Mouse (Mus musculus) frontal cortex, adult (tissue): Measurements from ENCODE around the gene Sik3.

Experiments
- ATAC-seq: cut with Nextera tagmentation; 2 replicates; pipeline ENCODE4 v1.9.2; 2017; ENCODE audit warnings: mild to moderate bottlenecking, moderate library complexity, mixed read lengths; ENCODE audit not compliant: low TSS enrichment

Sik3 gene

DNA sequence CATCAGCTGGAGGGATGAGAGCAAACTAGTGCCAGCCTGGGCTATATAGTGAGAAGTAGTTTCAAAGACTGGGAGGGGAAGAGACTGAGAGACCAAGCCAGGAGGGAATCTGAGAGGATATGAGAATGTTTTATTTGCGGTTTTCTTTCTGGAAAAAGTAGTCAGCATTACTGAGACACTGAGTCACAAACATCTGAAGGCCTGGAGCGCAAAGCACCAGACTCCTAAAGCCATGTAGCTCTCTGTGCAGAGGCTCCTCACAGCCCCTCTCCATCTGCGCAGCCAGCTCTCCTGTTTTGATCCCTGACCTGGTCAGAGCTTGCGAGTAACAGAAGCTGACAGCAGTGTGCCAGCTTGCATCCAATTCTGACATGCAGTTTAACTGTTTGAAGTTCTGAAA is 175.8 kb downstream of the Sik3 start:
- no peak for ATAC-seq

DNA sequence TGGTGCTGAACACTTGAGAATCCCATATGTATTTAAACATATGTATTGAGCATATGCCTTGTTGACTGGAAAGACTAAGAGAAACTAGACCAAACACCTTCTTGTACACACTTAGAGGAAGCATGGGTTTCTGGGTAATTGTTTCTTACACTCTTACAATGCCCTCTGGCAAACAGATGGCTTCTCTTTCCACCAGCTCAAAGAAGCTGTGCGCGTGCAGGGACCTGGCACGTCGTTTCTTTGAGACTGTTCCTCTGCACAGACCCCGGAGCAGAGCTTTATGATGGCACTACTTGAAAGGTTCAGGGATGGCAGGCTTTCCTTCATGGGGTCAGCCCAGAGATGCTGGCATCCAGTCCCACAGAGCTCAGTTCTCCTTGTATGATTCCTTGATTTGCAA is 176.3 kb downstream of the Sik3 start:
- ATAC-seq, result no peak

GRCm38 (mm10) chr9:46189381-46189780 is 176.8 kb downstream of the Sik3 start:
- no peak for ATAC-seq

- no peak for ATAC-seq
These were observed 178.6 kb downstream of the Sik3 start for GRCm38 (mm10) chr9:46191234-46191633.

GRCm38 (mm10) chr9:46191644-46192043 is 179.0 kb downstream of the Sik3 start:
- 0 out of 2 replicates have a peak, but pooled peaks have one; percentile 41 for ATAC-seq

DNA sequence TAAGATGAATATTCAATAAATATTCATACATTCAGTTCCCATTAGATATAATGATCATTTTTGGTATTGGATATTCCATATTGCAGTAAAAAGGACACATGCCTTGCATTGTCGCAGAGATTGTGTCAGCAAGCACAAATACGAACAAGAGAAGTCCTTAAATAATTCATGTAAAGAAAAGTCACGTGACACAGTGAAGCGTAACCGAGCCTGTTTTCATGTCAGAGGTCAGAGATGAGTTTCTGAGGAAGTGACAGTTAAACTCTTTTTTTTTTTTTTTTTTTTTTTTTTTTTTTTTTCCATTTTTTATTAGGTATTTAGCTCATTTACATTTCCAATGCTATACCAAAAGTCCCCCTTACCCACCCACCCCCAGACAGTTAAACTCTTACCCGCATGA is 180.0 kb downstream of the Sik3 start:
- ATAC-seq, result no peak

GRCm38 (mm10) chr9:46194809-46195208 is 182.2 kb downstream of the Sik3 start:
- ATAC-seq, result no peak

GRCm38 (mm10) chr9:46196699-46197169 is 184.1 kb downstream of the Sik3 start:
- ATAC-seq, result no peak

- ATAC-seq, result peak; percentile 67; the same call in 1 of the 2 replicates
These were observed 185.8 kb downstream of the Sik3 start for GRCm38 (mm10) chr9:46198461-46198860.

- ATAC-seq, result no peak
These were observed 186.3 kb downstream of the Sik3 start for GRCm38 (mm10) chr9:46198936-46199335.

DNA sequence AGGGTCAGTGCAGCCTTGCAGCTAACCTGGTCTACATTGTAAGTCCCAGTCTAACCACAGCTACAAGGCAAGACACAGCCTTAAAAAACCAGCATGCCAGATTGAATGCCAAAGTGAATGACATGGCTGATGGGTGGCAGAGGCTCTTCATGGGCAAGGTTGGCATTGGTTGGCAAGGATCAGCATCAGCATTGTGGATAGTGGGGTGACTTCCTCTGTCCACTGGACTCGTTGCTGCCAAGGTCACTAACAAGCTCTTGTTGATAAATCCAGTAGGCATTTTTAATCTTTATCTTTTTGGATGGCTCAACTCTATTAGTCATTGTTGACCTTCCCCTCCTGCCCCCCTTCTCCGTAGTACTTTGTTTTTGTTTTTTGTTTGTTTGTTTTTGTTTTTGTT is 187.0 kb downstream of the Sik3 start:
- ATAC-seq, result no peak

- ATAC-seq, result no peak
These were observed 194.3 kb downstream of the Sik3 start for GRCm38 (mm10) chr9:46206834-46207500.

DNA sequence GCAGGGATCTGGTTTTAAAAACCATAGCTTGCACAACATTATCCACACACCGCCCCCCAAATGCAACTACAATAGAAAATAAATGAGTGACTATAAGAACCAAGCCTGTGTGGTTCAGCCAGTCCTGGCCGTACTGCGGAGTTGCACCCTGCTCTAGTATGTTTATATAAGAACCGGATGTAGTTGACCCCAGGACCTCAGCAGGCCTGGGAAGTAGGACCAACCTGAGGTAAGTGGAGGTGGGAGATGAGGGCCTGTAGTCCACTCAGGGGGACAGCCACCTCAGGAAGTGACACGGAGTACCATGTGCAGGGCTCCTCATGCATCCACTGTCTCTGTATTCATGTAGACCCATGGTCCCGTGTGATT is 194.9 kb downstream of the Sik3 start:
- no peak for ATAC-seq

GRCm38 (mm10) chr9:46208401-46208974 is 195.9 kb downstream of the Sik3 start:
- no peak for ATAC-seq

DNA sequence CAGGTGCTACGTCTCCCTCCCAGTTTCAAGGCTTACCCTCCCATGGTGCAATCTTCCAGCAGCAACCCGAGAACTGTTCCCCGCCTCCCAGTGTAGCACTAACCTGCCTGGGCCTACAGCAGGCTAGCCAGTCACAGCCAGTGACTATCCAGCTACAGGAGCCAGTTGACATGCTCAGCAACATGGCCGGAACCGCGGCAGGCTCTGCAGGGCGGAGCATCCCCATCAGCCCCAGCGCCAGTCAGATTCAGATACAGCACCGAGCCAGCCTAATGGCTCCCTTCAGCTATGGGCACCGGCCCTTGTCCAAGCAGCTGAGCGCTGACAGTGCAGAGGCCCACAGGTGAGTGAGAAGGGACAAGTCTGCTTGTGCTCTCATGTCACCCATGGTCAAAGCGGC is 197.9 kb downstream of the Sik3 start:
- ATAC-seq, result no peak

DNA sequence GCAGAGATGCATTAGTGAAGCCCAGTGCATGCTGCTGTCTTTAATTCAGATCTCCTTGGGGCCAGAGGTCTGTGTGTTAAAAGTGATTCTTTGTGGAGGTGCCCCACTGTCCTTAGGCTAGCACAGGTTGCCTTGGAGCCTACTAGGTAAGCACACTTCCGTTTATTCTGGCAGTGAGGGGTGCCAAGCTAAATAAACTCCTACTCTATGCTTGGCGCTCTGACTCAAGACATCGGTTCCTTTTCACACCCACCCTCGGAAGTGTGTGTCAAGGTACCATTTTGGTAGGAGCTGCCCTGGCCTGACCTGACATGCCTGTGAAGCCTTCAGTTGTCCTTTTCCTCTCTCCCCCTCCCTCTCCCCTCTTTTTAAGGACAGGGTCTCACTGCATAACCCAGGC is 201.7 kb downstream of the Sik3 start:
- ATAC-seq, result no peak

DNA sequence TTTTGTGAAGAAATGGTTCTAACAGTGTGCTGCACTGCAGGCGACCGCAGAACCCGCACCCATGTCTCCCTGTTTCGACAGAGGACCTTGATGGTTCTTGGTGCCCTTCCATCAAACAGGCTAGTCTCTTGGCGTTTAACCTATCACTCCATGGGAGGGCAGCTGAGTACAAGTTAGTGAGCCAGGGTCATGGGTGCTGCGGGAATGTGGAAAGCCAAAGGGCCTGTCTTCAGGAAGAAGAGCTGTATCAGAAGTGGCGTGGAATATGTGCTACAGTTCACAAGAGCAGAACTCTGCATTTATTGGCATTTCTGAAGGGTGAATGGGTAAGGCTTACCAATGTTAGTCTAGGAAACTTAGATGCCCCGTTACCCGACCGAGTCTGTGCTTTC is 202.3 kb downstream of the Sik3 start:
- ATAC-seq, result no peak

GRCm38 (mm10) chr9:46215338-46216322 is 203.0 kb downstream of the Sik3 start:
- peak; percentile 70; the same call in 1 of the 2 replicates for ATAC-seq

GRCm38 (mm10) chr9:46216744-46217470 is 204.3 kb downstream of the Sik3 start:
- no peak for ATAC-seq

GRCm38 (mm10) chr9:46218176-46218575 is 205.6 kb downstream of the Sik3 start:
- no peak for ATAC-seq

DNA sequence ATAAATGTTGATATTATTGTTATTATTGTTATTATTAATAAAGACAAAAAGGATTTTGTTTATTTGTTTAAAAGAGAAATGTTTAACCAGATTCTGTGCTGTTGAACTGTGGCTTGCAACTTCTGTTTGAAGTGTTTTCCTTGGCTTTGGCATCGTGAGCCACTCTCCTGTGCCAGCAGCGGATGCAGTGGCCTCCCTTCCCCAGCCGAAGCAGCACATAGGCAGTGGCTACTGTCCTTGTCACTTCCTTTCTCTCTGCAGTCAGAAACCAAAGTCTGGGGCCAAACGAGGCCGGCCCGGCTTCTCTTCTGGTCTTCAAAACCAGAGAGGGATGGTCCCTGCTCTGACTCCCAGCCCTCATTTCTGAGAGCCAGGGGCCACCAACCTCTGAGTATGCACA is 210.5 kb downstream of the Sik3 start:
- ATAC-seq, result no peak

GRCm38 (mm10) chr9:46224101-46224500 is 211.5 kb downstream of the Sik3 start:
- no peak for ATAC-seq
